Mouse (Mus musculus): ENCODE results near the gene Zfp661. TPM values are rescaled to one million over a fixed set of nuclear protein-coding genes. Genes with fewer than 3 reads are reported as not detected.

Zfp661 gene
- total and polyA plus RNA-seq, 2 experiments from 2014 or later, result 0.69 to 1.6 TPM

DNA sequence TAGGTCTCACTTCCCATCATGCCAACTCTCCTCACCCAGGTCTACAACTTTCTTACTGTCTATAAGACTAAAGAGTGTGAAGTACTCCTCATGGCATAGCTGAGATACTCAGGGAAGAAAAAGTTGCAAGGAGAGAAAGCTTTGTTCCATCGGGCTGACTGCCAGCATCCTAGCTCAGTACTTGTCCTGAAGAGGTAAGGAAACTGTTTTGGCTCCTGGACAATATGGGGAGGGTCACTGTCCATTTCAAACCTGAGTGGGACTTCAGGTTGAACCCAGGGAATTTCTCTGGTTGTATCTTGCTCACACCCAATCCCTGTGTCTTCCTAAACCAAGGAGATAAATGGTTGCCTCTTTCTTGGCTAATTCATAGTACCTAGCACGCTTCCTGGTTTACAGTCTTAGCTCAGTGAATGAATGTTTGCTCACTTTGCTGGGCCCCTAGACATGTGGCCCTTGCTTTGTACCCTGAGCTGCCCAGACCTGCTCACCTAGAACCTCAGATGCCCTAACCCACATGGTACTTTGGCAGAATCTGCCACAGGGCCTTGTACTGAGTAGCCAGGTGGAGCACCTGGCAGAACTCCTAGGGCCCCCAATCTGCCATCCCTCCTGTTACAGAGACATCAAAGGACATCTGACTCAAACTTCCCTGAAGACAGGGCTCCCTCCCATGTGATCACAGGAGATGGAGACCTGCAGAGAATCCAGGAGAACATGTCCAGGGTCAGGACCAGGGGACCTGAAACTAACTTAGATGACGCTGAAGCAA is 61.7 kb downstream of the Zfp661 start:
- Histone ChIP-seq H3K36me3 (replicated peaks; ENCODE audit: control insufficient read depth, insufficient read depth, low read length) (no peaks in the 10 kb centered on the region), H3K9ac (replicated peaks; ENCODE audit: low read depth, low read length) (no peak overlapping the region), H3K9me3 (replicated peaks; ENCODE audit: control insufficient read depth, low read length) (no peaks in the 10 kb centered on the region), H3K4me3 (ENCODE audit: low read depth, low read length) (no peak overlapping the region), H3K4me2 (ENCODE audit: low read depth, low read length) (no peak overlapping the region), H3K4me1 (ENCODE audit: control insufficient read depth, insufficient read depth) (0 out of 2 replicates have a peak, but pooled peaks cover 5% of the 10 kb centered on the region), H3K27ac (ENCODE audit: low read depth) (no peak overlapping the region), H3K27me3 (ENCODE audit: control insufficient read depth, insufficient read depth, low read length) (peaks cover 15% of the 10 kb centered on the region)
- no peak for TF ChIP-seq EP300 (IDR thresholded peaks at IDR 0.05; ENCODE audit: low read depth)
- no peak for TF ChIP-seq CTCF (IDR thresholded peaks at IDR 0.05; ENCODE audit: low read depth)
- ATAC-seq (ENCODE audit: insufficient read depth, low read depth), result no peak
- no peak for DNase-seq (ENCODE audit: low spot score)
- 67% methylated on average over 3 of the region's 3 CpGs for WGBS

Other genes starting within 250 kb of the Zfp661 start
- gene Astl, start 248.5 kb downstream of the Zfp661 start, total RNA-seq (2014; rRNA removed; ENCODE audit: low replicate concordance), result not detected in 2 replicates
- gene Astl, start 248.5 kb downstream of the Zfp661 start, polyA plus RNA-seq (2015; fragmentation: Nextera tagmentation; extraction: Ambion mirVana), result not detected in 2 replicates
- gene Adra2b, start 223.9 kb downstream of the Zfp661 start, total RNA-seq (2014; rRNA removed; ENCODE audit: low replicate concordance), result 1.1 and 2.0 TPM in 2 replicates
- gene Adra2b, start 223.9 kb downstream of the Zfp661 start, polyA plus RNA-seq (2015; fragmentation: Nextera tagmentation; extraction: Ambion mirVana), result 0.67 and 0.71 TPM in 2 replicates
- gene Gpat2, start 161.9 kb downstream of the Zfp661 start, total RNA-seq (2014; rRNA removed; ENCODE audit: low replicate concordance), result 0.04 and 0.08 TPM in 2 replicates
- 0.04 and 0.20 TPM in 2 replicates for gene Gpat2, start 161.9 kb downstream of the Zfp661 start, polyA plus RNA-seq (2015; fragmentation: Nextera tagmentation; extraction: Ambion mirVana)
- 30.3 and 58.0 TPM in 2 replicates for gene Fahd2a, start 142.5 kb downstream of the Zfp661 start, total RNA-seq (2014; rRNA removed; ENCODE audit: low replicate concordance)
- 37.9 and 43.3 TPM in 2 replicates for gene Fahd2a, start 142.5 kb downstream of the Zfp661 start, polyA plus RNA-seq (2015; fragmentation: Nextera tagmentation; extraction: Ambion mirVana)
- gene Kcnip3, start 65.0 kb downstream of the Zfp661 start, total RNA-seq (2014; rRNA removed; ENCODE audit: low replicate concordance), result 3.5 and 7.9 TPM in 2 replicates
- 0.20 and 0.40 TPM in 2 replicates for gene Kcnip3, start 65.0 kb downstream of the Zfp661 start, polyA plus RNA-seq (2015; fragmentation: Nextera tagmentation; extraction: Ambion mirVana)
- gene Prom2, start 45.6 kb downstream of the Zfp661 start, total RNA-seq (2014; rRNA removed; ENCODE audit: low replicate concordance), result 0.04 and 6.0 TPM in 2 replicates
- gene Prom2, start 45.6 kb downstream of the Zfp661 start, polyA plus RNA-seq (2015; fragmentation: Nextera tagmentation; extraction: Ambion mirVana), result 0.03 and 0.08 TPM in 2 replicates
- 48.8 and 109 TPM in 2 replicates for gene Mrps5, start 128 bp upstream of the Zfp661 start, total RNA-seq (2014; rRNA removed; ENCODE audit: low replicate concordance)
- 150 and 156 TPM in 2 replicates for gene Mrps5, start 128 bp upstream of the Zfp661 start, polyA plus RNA-seq (2015; fragmentation: Nextera tagmentation; extraction: Ambion mirVana)
- gene Mal, start 69.6 kb upstream of the Zfp661 start, total RNA-seq (2014; rRNA removed; ENCODE audit: low replicate concordance), result 8.2 and 11.3 TPM in 2 replicates
- 1.7 and 2.5 TPM in 2 replicates for gene Mal, start 69.6 kb upstream of the Zfp661 start, polyA plus RNA-seq (2015; fragmentation: Nextera tagmentation; extraction: Ambion mirVana)
- 13.0 and 17.6 TPM in 2 replicates for gene Mall, start 142.8 kb upstream of the Zfp661 start, total RNA-seq (2014; rRNA removed; ENCODE audit: low replicate concordance)
- 7.0 and 7.4 TPM in 2 replicates for gene Mall, start 142.8 kb upstream of the Zfp661 start, polyA plus RNA-seq (2015; fragmentation: Nextera tagmentation; extraction: Ambion mirVana)
- gene Nphp1, start 201.8 kb upstream of the Zfp661 start, total RNA-seq (2014; rRNA removed; ENCODE audit: low replicate concordance), result 6.7 and 8.9 TPM in 2 replicates
- gene Nphp1, start 201.8 kb upstream of the Zfp661 start, polyA plus RNA-seq (2015; fragmentation: Nextera tagmentation; extraction: Ambion mirVana), result 17.2 and 21.3 TPM in 2 replicates
- gene Mtln, start 205.4 kb upstream of the Zfp661 start, total RNA-seq (2014; rRNA removed; ENCODE audit: low replicate concordance), result 4.6 and 13.3 TPM in 2 replicates
- 63.3 and 65.0 TPM in 2 replicates for gene Mtln, start 205.4 kb upstream of the Zfp661 start, polyA plus RNA-seq (2015; fragmentation: Nextera tagmentation; extraction: Ambion mirVana)
- 17.7 and 20.8 TPM in 2 replicates for gene Bub1, start 244.8 kb upstream of the Zfp661 start, total RNA-seq (2014; rRNA removed; ENCODE audit: low replicate concordance)
- 8.4 and 9.0 TPM in 2 replicates for gene Bub1, start 244.8 kb upstream of the Zfp661 start, polyA plus RNA-seq (2015; fragmentation: Nextera tagmentation; extraction: Ambion mirVana)